Mouse (Mus musculus) liver, postnatal 0 days (tissue): ENCODE measurements around the gene Gpatch2l. TPM values are rescaled to one million over a fixed set of nuclear protein-coding genes. Genes with fewer than 3 reads are reported as not detected.
A peak's percentile ranks its signal among the peaks of the same experiment; 100 is the strongest.

ENCODE experiments used
- ATAC-seq: fragments of 200-750 bp; cut with Nextera tagmentation; 2 replicates; pipeline ENCODE4 v1.8.0; 2017; ENCODE audit warnings: mild to moderate bottlenecking, moderate library complexity
- DNase-seq: peaks from one replicate; pipeline ENCODE4 v3.0.0-alpha.2; 2016
- H3K27ac ChIP-seq: fragments of 300-500 bp; sonication (generic); 2 replicates; pipeline ENCODE4 v1.5.1; 2014; ENCODE audit warnings: antibody characterized with exemption, moderate library complexity, mild to moderate bottlenecking, low read depth
- H3K27me3 ChIP-seq: fragments of 300-500 bp; sonication (generic); 2 replicates; pipeline ENCODE4 v1.6.1; 2014; ENCODE audit warnings: low read length, control low read depth, mixed read lengths; ENCODE audit not compliant: insufficient read depth
- H3K36me3 ChIP-seq: fragments of 300-500 bp; sonication (generic); replicated peaks from 2 replicates; pipeline ENCODE4 v1.6.1; 2014; ENCODE audit warnings: mild to moderate bottlenecking, control low read depth, low read length, moderate library complexity, mixed read lengths; ENCODE audit not compliant: insufficient read depth
- H3K4me1 ChIP-seq: fragments of 300-500 bp; sonication (generic); 2 replicates; pipeline ENCODE4 v1.6.1; 2014; ENCODE audit warnings: antibody characterized with exemption, mild to moderate bottlenecking, control low read depth; ENCODE audit not compliant: insufficient read depth
- H3K4me2 ChIP-seq: fragments of 300-500 bp; sonication (generic); 2 replicates; pipeline ENCODE4 v1.6.1; 2014; ENCODE audit warnings: low read depth, mild to moderate bottlenecking, low read length, moderate library complexity, mixed read lengths
- H3K4me3 ChIP-seq: fragments of 300-500 bp; sonication (generic); 2 replicates; pipeline ENCODE4 v1.5.1; 2014; ENCODE audit warnings: low read depth, low read length
- H3K9ac ChIP-seq: fragments of 300-500 bp; sonication (generic); replicated peaks from 2 replicates; pipeline ENCODE4 v1.6.1; 2014; ENCODE audit warnings: mild to moderate bottlenecking, moderate library complexity
- H3K9me3 ChIP-seq: fragments of 300-500 bp; sonication (generic); 2 replicates; pipeline ENCODE4 v1.6.1; 2016; ENCODE audit warnings: mild to moderate bottlenecking, control low read depth, low read length, mixed read lengths
- CTCF ChIP-seq: sonication (generic); IDR thresholded peaks from 2 replicates; pipeline ENCODE4 v1.5.1; 2016; ENCODE audit warnings: antibody characterized with exemption, low read depth
- EP300 ChIP-seq: IDR thresholded peaks from 2 replicates; pipeline ENCODE4 v1.6.1; 2016; ENCODE audit warnings: antibody characterized with exemption, low read depth, mild to moderate bottlenecking
- WGBS: fragments of 180-500 bp; shearing (Covaris S2); extraction: QIAGEN DNeasy Blood & Tissue Kit; methylation state at CpG from one replicate; pipeline ENCODE4 v1.1.7; 2014; ENCODE audit not compliant: insufficient replicate concordance; 5-methylcytosine and 5-hydroxymethylcytosine counted together
- polyA plus RNA-seq: library from polyadenylated mRNA; unstranded; fragments of >200 nt; fragmentation: Nextera tagmentation; extraction: Ambion mirVana; gene quantifications from 2 replicates; pipeline ENCODE4 v1.2.1, GENCODE M21; 2015

Gene Gpatch2l
- polyA plus RNA-seq, 1 experiment from 2014 or later = 5.5 TPM

GRCm38 (mm10) chr12:86242563-86242962 lies 905 bp downstream of the Gpatch2l start:
- Histone ChIP-seq H3K4me2 (peak overlapping the region; percentile 88), H3K9ac (peak overlapping the region; percentile 78), H3K4me1 (peaks cover 13% of the 10 kb centered on the region), H3K27ac (peak overlapping the region; percentile 79), H3K9me3 (no peaks in the 10 kb centered on the region), H3K27me3 (no peaks in the 10 kb centered on the region), H3K4me3 (peak overlapping the region; percentile 73), H3K36me3 (peaks cover 17% of the 10 kb centered on the region; the same call in 1 of the 2 replicates)
- ATAC-seq = no peak
- DNase-seq = no peak
- 3% methylated on average over 7 of the region's 7 CpGs for WGBS
- TF ChIP-seq CTCF = no peak
- no peak for TF ChIP-seq EP300

- Histone ChIP-seq H3K9ac (no peak overlapping the region), H3K4me1 (peaks cover 13% of the 10 kb centered on the region), H3K4me2 (no peak overlapping the region), H3K36me3 (peaks cover 17% of the 10 kb centered on the region; the same call in 1 of the 2 replicates), H3K4me3 (no peak overlapping the region), H3K27me3 (no peaks in the 10 kb centered on the region), H3K9me3 (no peaks in the 10 kb centered on the region), H3K27ac (no peak overlapping the region)
- ATAC-seq (no peak), DNase-seq (no peak)
- 92% methylated on average over 17 of the region's 17 CpGs for WGBS
- no peak for TF ChIP-seq CTCF
- TF ChIP-seq EP300 = no peak
Measured at GRCm38 (mm10) chr12:86243936-86244335, 2.3 kb downstream of the Gpatch2l start.

- peak; percentile 91 for ATAC-seq
- H3K27me3 ChIP-seq = no peaks in the 10 kb centered on the region
- DNase-seq = peak; percentile 35
- H3K36me3 ChIP-seq = peaks cover 8% of the 10 kb centered on the region; the same call in 1 of the 2 replicates
- peaks cover 16% of the 10 kb centered on the region for H3K4me1 ChIP-seq
- no peak overlapping the region for H3K9ac ChIP-seq
- 48% methylated on average over 4 of the region's 4 CpGs for WGBS
- no peak overlapping the region for H3K4me2 ChIP-seq
- no peak overlapping the region for H3K27ac ChIP-seq
- H3K4me3 ChIP-seq = no peak overlapping the region
- H3K9me3 ChIP-seq = no peaks in the 10 kb centered on the region
- no peak for TF ChIP-seq CTCF
- peak; percentile 52 for TF ChIP-seq EP300
Measured at GRCm38 (mm10) chr12:86250183-86250582, 8.5 kb downstream of the Gpatch2l start.

- no peak for ATAC-seq
- WGBS = 92% methylated on average over 7 of the region's 7 CpGs
- no peak for TF ChIP-seq CTCF
Measured at GRCm38 (mm10) chr12:86254910-86255309, 13.3 kb downstream of the Gpatch2l start.

GRCm38 (mm10) chr12:86271626-86272025 lies 30.0 kb downstream of the Gpatch2l start:
- Histone ChIP-seq H3K27ac (no peak overlapping the region), H3K9ac (no peak overlapping the region), H3K4me1 (no peaks in the 10 kb centered on the region), H3K9me3 (no peaks in the 10 kb centered on the region), H3K27me3 (no peaks in the 10 kb centered on the region), H3K4me2 (no peak overlapping the region), H3K36me3 (peaks cover 59% of the 10 kb centered on the region), H3K4me3 (no peak overlapping the region)
- TF ChIP-seq EP300 (no peak), CTCF (no peak)
- DNase-seq (no peak), ATAC-seq (no peak)
- 75% methylated on average over 9 of the region's 9 CpGs for WGBS

More at GRCm38 (mm10) chr12:86254910-86255309, 13.3 kb downstream of the Gpatch2l start:
- Histone ChIP-seq H3K4me2 (no peak overlapping the region), H3K9me3 (no peaks in the 10 kb centered on the region), H3K36me3 (peaks cover 11% of the 10 kb centered on the region; the same call in 1 of the 2 replicates), H3K4me3 (no peak overlapping the region), H3K27ac (no peak overlapping the region), H3K4me1 (peaks cover 8% of the 10 kb centered on the region; the same call in 1 of the 2 replicates), H3K27me3 (no peaks in the 10 kb centered on the region), H3K9ac (no peak overlapping the region)
- DNase-seq = no peak

- Histone ChIP-seq H3K27ac (no peak overlapping the region), H3K36me3 (peaks cover 47% of the 10 kb centered on the region), H3K27me3 (no peaks in the 10 kb centered on the region), H3K4me3 (no peak overlapping the region), H3K9ac (no peak overlapping the region), H3K9me3 (no peaks in the 10 kb centered on the region), H3K4me1 (no peaks in the 10 kb centered on the region), H3K4me2 (no peak overlapping the region)
- ATAC-seq (no peak), DNase-seq (no peak)
- WGBS = 74% methylated on average over 2 of the region's 2 CpGs
- no peak for TF ChIP-seq CTCF
- TF ChIP-seq EP300 = no peak
Measured at GRCm38 (mm10) chr12:86274246-86274645, 32.6 kb downstream of the Gpatch2l start.

- H3K36me3 ChIP-seq = peaks cover 37% of the 10 kb centered on the region
- TF ChIP-seq EP300 (no peak), CTCF (no peak)
- no peak overlapping the region for H3K4me2 ChIP-seq
- no peak overlapping the region for H3K4me3 ChIP-seq
- no peak for DNase-seq
- 72% methylated on average over 3 of the region's 3 CpGs for WGBS
- H3K9me3 ChIP-seq = no peaks in the 10 kb centered on the region
- H3K27ac ChIP-seq = no peak overlapping the region
- no peaks in the 10 kb centered on the region for H3K4me1 ChIP-seq
- ATAC-seq = no peak
- H3K27me3 ChIP-seq = no peaks in the 10 kb centered on the region
- H3K9ac ChIP-seq = no peak overlapping the region
Measured at GRCm38 (mm10) chr12:86275731-86276130, 34.1 kb downstream of the Gpatch2l start.
